Mouse (Mus musculus): Measurements from ENCODE around the gene Tlcd2.

GRCm38 (mm10) chr11:75470675-75471074, 9.2 kb downstream of the Tlcd2 start:
- TF ChIP-seq EP300 (IDR thresholded peaks at IDR 0.05; ENCODE audit: low read depth) (no peak), CTCF (IDR thresholded peaks at IDR 0.05; ENCODE audit: low read depth) (no peak)

Data from liver, embryonic 14.5 days (tissue).